Mouse (Mus musculus) 3T3-L1 (cell line): Measurements from ENCODE around the gene Sema6b.
A peak's percentile ranks its signal among the peaks of the same experiment; 100 is the strongest.
"Not testable (repeated sequence)": the region's sequence is repeated elsewhere in the genome, so short reads cannot be mapped to it uniquely, and the experiment has no call there.

Experiments used
- DNase-seq: peaks from one replicate; pipeline ENCODE4 v3.0.0-alpha.2; 2015; ENCODE audit warnings: low read depth, low spot score

Gene Sema6b

GRCm38 (mm10) chr17:56119431-56119830, 20.7 kb downstream of the Sema6b start:
- DNase-seq: no peak

DNA sequence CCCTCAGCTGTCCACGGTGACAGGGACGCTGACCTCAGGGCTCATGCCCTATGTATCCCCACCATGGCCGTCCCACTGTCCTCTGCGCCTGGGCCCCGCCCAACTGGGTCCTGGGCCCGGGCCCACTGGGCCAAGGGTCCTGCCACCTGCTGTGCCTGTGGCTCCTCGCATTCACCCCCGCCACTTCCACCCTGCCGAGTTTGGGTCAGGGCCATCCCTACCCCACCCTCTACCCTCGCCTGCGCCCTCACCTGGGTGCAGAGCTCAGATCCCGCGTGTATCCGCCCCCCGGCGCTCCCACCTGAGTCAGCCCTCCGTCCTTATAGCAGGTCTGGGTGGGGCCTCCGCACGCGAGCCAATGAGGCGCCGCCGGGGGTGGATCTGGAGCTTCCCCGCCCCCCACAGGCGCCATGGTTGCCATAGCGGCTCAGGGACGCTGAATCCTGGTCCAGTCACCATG, 22.9 kb downstream of the Sema6b start, which contains the start of gene Plin5:
Plin5 (minus strand) TSS at position 346 of the 460 bp plus-strand sequence.
- DNase-seq: no peak

- DNase-seq: no peak
These were observed 23.9 kb downstream of the Sema6b start for GRCm38 (mm10) chr17:56116193-56116592.

DNA sequence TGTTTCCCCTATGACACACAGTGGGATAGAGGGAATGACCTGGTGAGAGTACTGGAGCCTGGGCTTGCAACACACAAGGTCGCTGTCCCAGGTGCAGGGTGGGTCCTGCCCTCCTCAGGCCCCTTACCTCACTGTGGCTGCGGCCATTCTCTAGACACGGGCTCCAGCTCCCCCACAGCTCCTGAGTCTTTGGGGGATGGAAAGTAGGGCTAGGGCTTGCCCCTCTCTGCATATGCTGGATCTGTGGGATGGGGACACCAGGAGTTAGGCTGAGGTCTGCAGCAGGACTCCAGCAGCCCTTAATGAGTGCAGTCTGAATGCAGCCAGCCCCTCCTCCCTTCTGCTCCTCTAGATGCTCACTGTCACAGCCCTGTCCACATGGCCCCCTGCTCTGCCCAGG, 27.4 kb downstream of the Sema6b start:
- DNase-seq: no peak

DNA sequence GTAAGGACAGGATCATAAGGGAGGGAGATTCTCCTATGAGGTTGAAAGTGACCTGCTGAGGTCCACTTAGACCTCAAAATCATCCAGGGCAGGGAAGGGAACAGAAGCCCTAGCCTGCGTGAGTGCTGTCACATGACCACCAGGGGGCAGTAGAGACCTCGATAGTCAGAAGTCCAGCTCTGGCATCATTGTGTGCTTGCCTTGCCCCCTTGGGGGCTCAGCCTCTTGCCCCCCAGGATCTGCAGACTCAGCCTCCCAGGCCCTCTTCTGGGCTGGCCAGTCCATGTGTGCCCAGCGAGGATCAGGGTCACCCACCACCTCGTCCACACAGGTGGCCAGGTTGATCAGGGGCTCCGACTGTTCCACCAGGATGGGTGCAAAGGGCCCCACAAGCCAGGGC, 28.3 kb downstream of the Sema6b start:
- DNase-seq: peak; percentile 87

- peak; percentile 22 for DNase-seq
These were observed 29.1 kb downstream of the Sema6b start for GRCm38 (mm10) chr17:56111021-56111420.

GRCm38 (mm10) chr17:56110571-56110970, 29.6 kb downstream of the Sema6b start:
- peak; percentile 34 for DNase-seq

GRCm38 (mm10) chr17:56109219-56110051, 30.7 kb downstream of the Sema6b start, which contains the start of gene Plin4:
Gene Plin4, minus strand, starts transcription at chr17:56109803.
- peak; percentile 94 for DNase-seq

GRCm38 (mm10) chr17:56108334-56109044, 31.7 kb downstream of the Sema6b start:
- peak; percentile 33 for DNase-seq

DNA sequence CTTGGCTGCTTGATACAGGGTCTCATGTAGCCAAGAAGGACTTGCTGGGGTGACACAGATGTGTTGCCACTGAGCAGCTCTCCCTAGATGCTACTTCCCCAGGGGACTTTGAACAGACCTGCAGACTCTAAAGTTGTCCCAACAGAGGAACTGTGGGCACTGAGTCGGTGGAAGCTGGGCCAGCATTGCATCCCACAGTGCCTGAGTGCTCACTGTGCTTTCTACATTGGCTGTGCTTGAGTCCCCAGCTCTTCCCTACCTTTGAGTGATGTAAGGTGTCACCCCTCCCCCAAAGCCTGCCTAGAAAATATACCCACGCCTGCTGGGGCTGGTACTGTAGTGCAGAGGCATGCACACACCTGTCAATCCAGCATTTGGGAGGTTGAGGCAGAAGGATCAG, 32.4 kb downstream of the Sema6b start:
- no peak for DNase-seq

GRCm38 (mm10) chr17:56106981-56107380, 33.2 kb downstream of the Sema6b start:
- no peak for DNase-seq

DNA sequence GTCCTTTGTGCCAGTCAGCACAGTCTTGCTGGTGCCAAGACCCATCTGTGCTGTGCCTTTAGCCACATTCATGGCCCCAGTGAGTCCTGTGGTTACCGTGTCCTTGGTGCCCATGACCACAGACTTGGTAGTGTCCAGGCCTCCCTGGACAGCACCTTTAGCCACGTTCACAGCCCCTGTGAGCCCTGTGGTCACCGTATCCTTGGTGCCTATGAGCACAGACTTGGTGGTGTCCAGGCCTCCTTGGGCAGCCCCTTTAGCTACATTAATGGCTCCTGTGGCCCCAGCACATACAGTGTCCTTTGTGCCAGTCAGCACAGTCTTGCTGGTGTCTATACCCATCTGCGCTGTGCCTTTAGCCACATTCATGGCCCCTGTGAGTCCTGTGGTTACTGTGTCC, 33.7 kb downstream of the Sema6b start:
- DNase-seq: not testable (repeated sequence)

DNA sequence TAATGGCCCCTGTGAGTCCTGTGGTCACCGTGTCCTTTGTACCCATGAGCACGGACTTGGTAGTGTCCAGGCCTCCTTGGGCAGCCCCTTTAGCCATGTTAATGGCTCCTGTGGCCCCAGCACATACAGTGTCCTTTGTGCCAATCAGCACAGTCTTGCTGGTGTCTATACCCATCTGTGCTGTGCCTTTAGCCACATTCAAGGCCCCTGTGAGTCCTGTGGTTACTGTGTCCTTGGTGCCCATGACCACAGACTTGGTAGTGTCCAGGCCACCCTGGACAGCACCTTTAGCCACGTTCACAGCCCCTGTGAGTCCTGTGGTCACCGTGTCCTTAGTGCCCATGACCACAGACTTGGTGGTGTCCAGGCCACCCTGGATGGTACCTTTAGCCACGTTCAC, 35.3 kb downstream of the Sema6b start:
- not testable (repeated sequence) for DNase-seq

DNA sequence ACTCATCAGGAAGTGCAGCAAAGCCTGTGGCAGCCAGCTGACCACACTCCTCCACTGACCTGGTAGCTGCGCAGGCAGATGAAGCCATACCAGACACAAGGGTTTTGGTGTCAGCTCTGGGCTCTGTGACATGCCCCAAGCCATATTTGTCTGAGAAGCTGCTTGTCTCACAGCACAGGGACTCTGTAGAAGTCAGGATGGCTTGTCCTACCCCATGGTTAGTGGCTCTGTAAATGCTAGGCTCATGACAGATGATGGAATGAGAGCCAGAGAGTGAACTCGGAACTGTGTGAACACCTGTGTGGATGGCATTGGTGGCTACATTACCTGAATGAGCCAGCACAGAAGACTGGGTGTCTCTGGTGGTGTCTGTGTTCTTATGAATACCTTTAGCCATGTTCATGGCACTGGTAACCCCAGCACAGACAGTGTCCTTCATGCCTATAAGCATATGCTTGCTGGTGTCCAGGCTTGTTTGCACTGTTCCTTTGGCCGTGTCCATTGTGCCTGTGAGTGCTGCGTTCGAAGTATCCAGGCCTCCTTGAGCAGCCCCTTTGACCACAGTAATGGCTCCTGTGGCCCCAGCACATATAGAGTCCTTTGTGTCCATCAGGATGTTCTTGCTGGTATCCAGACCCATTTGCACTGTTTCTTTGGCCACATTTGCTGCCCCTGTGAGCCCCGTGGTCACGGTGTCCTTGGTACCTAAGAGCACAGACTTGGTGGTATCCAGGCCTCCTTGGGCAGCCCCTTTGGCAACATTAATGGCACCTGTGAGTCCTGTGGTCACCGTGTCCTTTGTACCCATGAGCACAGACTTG, 36.5 kb downstream of the Sema6b start:
- DNase-seq: peak; percentile 10

- no peak for DNase-seq
These were observed 37.2 kb downstream of the Sema6b start for GRCm38 (mm10) chr17:56102927-56103326.

- DNase-seq: no peak
These were observed 38.0 kb downstream of the Sema6b start for GRCm38 (mm10) chr17:56102158-56102557.

DNA sequence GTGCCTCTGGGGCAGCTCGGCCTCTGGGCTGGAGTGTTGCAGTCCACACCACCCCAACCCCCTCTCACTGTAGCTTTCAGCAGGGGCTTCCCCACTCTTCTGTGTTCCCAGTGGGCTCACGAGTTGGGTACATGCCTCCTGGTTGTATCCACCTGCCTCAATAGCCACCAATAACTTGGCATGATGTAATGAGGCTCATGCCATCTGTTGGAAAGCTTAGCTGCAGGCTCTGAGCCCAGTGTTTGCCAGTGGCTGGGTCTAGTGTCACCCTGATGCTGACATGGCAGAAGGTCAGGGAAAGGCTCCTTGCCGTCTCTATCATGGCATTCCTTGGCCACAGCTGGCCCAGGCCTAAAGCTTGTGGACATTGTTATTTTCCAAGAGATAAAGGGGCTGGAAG, 39.3 kb downstream of the Sema6b start:
- no peak for DNase-seq

DNA sequence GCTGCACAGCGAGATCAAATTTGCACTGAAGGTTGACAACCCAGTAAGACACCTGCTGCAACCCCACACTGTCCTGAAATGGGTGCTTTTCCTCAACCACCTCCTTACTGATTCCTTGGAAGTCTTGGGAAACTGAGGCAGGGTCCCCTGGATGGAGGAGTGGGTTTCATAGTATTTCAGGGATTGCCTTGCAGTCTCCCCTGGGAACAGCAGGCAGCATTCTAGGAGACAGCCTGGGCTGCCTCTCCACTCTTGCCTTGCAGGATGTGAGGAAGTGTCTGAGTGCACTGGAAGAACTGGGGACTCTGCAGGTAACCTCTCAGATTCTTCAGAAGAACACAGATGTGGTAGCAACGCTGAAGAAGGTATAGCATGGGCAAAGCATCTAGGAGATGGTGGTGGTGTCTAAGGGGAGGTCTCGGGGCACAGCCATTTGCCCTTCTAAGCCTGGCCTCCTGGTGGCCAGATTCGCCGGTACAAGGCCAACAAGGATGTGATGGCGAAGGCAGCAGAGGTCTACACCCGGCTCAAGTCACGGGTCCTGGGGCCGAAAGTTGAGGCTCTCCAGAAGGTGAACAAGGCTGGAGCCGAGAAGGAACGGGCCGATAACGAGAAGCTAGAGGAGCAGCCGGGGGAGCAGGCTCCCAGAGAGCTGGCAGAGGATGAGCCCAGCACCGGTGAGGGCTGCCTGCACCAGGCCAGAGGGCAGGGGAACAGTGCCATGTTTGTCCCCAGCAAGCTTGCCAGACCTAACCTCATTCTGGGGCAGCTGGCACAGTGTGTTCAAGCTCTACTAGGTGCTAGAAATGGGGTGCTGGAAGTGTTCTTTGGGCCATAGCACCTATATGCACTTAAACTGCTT, 41.2 kb downstream of the Sema6b start:
- no peak for DNase-seq

- no peak for DNase-seq
These were observed 42.0 kb downstream of the Sema6b start for GRCm38 (mm10) chr17:56098180-56098579.

GRCm38 (mm10) chr17:56096883-56097282, 43.3 kb downstream of the Sema6b start:
- no peak for DNase-seq

- peak; percentile 45 for DNase-seq
These were observed 47.3 kb downstream of the Sema6b start for GRCm38 (mm10) chr17:56092794-56093193.
